Mouse (Mus musculus) gastrocnemius, adult 18-20 months (tissue): ENCODE data around the gene Rybp. TPM values are rescaled to one million over a fixed set of nuclear protein-coding genes. Genes with fewer than 3 reads are reported as not detected.

Experiments
- DNase-seq: peaks from one replicate; pipeline ENCODE4 v3.0.0; 2021; ENCODE audit warnings: low spot score
- total RNA-seq, 2 experiments: library from RNA; stranded (reverse); gene quantifications; 2 replicates each; pipeline ENCODE4 v1.2.3; 2021

The Rybp gene
- total RNA-seq, 2 experiments from 2014 or later = 5.8 to 9.2 TPM

DNA sequence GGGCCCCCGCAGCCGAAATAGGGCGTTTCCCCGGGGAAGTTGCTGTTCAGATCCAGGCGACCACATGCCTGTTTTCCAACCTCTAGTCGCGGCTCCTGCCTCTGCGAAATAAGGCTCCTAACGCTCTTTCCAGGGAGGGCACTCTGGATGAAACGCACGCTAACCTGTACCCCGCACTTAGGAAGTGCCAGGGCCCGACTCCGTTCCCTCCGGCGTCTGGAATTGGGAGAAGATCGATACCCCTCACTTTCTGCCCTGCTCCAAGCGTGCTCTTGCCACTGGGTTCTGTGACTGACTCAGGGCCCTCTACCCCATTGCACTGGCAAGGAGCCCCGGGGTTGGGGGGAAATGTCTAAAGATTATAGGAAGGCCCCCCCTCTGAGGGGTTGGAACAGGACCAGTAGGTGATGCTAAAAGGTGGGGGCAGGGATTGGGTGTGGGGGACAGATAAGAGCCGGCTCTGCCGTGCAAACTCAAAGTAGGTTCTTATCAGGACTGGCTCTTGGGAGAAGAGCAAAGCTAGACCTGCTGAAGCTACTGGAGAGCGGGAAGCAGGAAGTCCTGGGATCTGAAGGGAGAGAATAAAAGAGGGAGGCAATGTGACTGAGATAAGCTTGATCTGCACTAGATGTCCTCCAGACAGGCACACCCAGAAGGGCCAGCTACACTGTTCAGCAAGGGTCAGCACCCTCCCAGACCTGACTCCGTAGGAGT, 888 bp upstream of the Rybp start:
- peak; percentile 16 for DNase-seq

DNA sequence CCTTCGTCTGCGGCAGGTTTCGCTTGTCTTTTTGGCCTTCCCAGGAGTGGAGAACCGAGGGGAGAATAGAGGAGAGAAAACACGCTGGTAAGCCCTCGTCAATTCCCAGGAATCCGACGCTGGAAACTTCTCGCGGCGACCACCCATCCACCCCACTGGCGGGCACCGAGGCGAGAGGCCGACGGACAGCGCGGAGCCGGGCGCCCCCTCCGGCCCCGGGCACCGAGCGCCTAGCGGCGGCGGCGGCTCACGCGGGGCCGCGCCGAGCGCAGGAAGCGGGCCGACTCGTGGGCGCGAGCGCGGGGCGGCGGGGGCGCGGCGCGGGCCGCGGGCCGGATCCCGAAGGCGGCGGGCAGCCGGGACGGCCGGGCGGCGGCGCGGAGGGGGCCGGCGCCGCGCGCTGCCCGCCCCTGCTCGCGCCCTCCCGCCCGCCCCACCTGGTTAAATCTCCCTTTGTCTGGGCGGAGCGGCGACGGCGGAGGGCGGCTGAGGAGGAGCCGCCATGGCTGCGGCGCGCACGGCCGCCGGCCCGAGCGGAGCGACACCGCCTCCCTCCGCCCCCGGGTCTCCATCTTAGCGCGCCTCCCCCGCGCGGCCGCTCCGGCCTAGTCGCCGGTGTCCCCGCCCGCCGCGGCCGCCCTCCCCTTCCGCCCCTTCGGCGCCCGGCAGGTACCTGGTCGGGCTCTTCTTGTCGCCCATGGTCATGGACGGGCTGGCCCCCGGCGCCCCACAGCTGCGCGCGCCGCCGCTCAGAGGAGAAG, 532 bp downstream of the Rybp start:
- peak; percentile 65 for DNase-seq

DNA sequence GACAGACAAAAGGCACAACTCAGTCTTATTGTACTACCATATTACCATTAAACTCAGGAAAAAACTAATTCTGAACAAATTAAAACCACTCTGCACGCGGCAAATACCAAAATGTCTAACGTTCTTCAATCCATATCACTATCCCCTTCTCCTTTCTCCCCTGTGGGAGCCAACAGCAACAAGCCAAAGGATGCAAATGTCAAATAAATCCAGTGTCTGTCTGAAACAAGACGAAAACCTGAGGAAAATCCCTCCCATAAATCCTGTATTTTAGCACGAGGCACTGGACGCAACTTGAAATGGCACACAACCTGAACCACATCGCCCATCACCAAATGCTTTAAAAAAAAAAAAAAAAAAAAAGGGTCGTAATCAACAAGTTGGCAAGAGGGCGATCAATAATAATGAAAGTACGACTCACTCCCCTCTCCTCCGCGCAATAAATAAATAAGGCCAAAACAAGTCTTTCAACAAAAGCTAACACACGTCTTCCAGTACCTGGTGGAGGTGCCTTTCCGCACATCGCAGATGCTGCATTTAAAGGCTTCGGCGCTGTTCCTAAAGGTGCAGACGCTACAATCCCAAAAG, 1.2 kb downstream of the Rybp start:
- no peak for DNase-seq

DNA sequence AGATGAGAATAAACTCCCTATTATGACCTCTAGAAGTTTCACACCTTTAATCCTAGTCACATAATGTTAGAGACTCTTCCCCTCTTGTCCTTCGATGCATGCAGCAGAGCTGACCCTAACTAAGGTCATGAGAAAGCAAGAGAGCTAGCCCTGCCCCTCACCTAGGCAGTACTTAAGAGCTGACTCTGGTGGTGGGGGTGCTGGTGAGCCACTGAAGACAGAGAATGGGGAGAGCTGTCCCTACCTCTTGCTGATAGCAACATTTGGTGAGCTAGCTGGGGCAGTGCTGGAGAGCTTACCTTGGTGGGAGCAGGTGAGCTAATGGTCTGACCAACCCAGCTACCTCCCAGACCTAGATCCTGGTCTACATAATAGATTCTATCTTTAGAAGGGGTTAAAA, 8.4 kb downstream of the Rybp start:
- no peak for DNase-seq

DNA sequence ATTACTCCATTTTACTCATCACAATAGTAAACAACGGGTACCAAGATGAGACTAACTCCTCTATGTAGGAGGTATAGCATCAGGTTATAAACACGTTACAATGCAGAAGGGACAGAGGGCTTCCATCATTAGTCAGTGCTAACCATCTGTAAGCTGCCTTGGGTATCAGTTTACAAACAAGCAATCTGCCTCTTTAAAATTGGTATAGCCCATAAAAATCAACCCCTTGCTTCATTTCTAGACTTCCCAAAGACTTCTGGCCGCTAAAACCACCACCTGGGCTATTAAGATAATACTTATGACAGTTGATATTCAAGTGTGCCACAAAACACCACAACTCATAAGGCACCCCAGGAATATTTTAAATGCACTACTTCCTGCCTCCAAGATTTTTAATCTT, 10.9 kb downstream of the Rybp start:
- DNase-seq = no peak

DNA sequence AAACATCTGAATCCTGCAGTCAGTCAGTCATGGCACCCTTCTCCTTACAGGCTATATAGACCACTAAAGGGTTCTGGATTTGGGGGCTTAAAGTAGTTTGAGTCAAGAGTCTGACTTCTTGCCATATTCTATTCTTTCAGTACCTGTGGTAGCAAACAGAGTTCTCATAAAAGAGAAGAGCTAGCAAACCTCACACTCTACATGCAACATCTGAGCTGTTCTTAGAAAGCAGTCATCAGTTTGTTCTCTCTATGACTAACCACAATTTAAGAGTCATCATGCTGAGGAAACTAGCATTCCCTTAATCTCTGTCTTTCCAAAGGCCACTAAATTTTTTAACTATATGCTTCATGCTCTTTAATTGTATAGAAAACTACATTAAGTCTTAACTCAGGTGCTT, 11.6 kb downstream of the Rybp start:
- no peak for DNase-seq

DNA sequence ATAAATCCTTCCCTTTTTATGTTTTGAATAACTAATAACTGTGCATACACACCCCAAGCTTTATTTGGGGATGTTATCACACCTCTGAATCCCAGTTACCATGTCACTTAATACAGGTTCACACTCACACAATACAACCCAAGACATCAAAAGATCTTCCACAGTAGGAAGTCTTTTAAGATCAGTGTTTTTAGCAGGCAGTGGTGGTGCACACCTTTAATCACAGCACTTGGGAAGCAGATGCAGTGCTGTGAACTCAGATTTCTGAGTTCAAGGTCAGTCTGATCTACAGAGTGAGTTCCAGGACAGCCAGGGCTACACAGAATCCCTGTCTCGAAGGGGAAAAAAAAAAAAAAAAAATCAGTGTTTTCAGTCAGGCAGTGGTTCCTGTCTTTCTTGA, 13.7 kb downstream of the Rybp start:
- DNase-seq = no peak

DNA sequence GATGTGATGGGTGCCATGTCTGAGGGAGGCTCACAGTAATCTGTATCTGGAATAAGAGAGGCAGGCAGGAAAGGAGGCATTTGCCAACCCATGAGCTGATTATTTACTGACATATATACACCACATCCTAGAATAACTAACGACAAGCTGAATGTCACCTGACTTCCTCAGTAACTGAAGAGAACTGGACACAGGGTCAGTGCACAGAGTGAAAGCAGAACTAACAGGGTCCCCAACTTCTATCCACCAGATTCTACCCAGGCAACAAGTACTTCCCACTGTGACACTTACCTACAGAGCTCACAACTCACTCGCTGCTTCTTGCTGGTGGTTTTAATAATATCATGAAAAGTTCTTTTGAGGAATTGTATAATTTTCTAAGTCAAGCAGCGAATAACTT, 15.3 kb downstream of the Rybp start:
- no peak for DNase-seq

DNA sequence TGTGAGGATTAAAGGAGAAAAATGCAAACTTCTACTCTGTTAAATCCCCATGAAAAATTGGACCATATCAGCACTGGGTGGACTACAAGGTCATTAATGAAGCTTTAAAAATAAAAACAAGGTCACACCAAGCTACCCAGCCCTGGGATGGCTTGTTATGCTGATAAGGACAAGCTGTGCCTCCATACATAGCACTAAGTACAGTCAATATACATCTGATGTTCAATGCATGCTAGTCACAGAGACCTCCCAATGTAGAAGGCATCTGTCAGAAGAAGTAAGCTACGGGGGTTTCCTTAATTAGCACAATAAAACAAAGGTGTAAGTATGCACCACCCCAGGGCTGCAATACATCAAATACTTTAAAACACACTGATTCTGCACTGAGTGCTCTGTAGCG, 16.5 kb downstream of the Rybp start:
- no peak for DNase-seq

DNA sequence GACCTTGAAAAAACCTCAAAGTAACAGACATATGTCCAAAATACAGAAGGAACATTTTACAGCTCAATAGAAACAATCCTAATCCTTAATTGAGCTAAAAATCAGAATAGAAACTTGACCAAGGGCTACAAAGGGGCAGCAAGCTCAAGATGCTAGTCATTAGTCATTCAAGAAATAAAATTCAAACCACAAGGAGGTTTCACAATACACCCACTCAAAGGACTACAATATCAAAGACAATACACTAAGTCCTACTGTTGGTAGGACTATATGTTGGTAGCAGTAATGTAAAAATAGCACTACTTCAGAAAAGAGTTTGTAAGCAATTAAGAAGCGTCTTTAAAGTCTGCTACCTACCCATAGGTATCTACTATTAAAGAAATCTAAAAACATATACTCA, 27.7 kb downstream of the Rybp start:
- DNase-seq = no peak

DNA sequence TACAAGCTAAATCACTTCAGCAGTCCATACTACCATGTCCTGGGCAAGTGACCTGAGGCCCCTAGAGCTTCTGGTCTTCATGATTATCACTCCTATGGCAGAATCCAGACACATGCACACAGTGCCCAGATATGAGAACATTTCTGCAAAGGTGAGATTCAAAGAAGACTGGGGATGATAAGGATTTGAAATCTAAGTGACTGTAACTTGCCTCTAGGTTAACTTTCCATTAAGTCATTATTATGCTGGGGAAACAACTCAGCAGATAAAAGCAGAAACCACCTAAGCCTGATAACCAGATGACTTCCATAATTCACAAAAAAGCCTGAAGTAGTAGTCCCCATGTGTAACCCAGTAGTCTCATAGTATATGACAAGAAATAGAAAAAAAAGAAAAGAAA, 29.0 kb downstream of the Rybp start:
- no peak for DNase-seq

DNA sequence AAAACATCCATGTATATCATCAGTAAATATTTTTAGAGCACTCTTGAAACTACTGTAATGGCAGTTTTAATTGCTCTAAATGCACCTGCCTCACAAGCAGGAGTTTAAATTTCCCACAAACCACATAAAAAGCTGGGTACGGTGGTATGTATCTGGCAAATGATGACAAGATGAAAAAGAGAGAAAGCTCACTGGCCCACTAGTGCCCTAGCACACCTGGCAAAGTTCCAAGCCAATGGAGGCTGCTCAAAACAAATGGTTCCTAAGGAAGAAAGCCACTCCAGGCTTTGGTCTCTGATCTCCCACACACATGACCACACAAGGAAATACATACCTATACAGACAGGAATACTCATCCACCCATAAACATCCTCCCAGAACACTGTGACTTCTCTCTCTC, 31.9 kb downstream of the Rybp start:
- no peak for DNase-seq

DNA sequence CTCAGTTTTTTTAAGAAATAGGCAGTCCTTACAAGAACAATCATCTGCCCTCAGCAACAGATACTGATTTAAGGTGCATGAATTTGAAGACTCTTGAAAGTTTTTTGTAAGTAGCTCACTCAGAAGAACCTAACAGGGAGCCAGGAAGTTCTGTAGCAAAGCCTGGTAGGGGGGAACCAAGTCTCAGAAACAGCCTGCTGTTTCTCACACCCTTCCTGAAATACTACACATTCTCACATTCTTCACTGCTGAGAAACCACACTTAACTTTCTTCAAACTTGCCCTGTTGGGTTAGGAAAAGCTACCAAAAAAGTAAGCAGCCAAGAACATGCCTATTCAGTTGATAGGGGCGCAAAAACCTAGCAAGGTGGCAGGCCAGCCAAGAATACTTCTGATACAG, 32.6 kb downstream of the Rybp start:
- DNase-seq = no peak

DNA sequence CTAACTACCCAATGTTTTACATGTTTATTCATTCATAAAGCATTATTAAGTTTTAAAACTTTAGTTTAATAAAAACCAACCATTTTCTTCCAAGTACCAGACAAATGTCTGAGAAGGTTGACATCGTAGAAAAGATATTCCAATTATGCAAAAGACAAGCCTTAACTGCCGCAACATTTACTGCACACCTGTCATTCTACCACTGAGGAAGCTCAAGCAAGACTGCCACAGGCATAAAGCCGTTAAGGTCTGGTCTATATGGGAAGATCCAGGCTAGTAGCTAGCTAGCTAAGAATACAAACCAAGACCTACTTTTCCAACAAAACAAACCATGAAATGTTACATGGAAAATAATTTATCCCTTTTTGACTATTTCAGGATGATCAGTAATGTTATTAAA, 42.8 kb downstream of the Rybp start:
- DNase-seq = no peak

DNA sequence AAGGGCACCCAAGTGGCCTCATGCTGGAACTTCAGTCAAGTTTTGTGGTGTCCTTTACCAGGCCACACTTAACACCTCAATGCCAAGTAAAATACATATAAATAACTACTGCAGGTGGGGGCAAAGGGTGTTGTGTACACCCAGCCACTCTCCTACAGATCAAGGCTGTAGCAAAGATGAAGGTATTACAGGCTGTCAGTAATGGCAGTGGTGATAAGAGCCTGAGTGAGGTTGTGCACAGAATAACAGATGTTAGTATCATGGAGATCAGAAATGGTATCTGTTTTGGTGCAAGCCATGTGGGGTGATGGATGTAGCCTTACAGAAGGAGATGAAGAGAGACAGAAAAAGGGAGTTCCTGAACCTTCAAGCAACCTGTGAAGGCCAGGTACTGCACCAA, 52.2 kb downstream of the Rybp start:
- no peak for DNase-seq

DNA sequence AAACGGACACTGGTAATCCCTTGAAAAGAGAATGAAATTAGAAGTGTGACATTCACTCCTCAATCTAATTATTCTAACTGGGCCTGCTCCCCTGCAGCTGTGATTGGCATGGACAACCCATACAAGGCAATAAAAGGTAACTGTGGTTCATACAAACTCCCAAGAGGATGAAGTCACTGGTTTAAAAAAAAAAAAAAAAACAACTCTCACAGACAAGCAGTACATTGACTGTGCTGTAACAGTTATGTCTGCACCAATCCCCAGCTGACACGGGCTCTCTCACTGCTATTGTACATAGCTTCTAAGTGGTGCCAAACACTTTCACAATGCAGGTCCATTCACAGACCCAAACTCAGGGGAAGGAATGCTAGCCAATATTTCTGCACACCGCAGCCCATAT, 53.8 kb downstream of the Rybp start:
- no peak for DNase-seq

DNA sequence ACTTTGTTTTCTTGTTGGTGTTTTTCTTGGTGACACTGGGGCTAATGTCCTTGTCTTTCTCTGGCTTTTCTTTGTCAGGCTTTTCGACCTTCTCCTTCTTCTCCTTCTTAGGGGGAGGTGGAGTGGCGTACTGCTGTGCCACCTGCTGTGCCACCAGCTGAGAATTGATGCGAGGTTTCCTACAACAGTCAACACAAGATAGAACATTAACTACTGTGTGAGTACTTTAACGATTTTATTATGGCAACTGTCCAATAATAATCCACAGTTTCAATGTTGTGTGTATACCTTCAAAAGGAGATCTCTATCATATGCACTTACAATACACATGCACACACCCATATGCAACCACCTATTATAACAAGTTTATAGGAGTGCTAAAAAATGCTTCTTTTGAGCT, 54.2 kb downstream of the Rybp start:
- DNase-seq = no peak

DNA sequence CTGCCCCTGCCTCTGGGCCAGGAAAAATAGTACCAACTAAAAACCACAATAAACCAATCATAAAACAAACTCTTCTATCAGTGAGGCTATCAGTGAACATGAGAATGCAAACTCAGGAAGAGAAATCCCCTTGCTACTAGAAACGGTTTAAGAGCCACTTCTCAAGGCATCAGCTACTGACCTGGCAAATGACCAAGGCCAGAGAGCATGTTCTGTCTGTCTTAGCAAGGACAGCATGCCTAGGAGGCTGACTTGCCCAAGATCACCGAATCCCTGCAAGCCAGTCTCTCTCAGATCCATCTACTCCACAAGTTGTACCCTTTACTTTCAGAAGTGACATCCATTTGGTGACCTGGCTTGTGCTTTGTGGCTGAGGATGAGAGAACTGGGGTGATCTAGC, 61.1 kb downstream of the Rybp start:
- no peak for DNase-seq

DNA sequence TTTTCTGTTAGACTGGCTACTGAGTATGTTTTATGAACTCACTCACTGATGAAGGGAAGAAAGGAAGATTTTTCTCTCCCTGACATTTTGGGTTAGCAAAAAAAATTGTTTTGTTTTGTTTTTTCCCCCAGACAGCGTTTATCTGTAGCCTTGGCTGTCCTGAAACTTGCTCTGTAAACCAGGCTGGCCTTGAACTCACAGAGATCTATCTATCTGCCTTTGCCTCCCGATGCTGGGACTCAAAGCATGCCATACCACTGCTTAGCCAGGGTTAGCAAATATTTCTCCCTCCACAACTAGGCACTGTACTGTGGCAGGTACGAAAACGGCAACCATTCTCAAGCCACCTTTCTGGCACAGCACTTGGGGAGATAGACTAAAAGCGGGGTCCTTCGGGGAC, 63.4 kb downstream of the Rybp start:
- no peak for DNase-seq

DNA sequence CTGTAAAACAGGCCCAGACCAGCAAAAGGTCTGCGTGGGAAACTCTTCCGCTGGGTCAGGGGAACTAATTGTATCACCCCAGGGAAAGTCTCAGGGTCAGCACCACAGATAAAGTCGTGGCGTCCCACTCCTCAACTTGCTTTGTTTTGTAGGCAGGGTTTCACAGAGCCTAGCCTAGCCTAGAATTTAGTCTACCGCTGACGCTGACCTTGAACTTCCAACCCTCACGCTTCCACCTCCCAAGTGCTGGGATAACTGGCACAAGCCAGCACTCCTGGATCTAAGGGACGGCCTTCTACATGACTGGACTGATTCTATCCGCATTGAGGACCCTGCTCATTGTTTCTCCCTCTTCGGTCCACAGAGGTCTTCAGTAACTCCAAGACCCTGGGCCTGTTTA, 63.9 kb downstream of the Rybp start:
- DNase-seq = no peak

DNA sequence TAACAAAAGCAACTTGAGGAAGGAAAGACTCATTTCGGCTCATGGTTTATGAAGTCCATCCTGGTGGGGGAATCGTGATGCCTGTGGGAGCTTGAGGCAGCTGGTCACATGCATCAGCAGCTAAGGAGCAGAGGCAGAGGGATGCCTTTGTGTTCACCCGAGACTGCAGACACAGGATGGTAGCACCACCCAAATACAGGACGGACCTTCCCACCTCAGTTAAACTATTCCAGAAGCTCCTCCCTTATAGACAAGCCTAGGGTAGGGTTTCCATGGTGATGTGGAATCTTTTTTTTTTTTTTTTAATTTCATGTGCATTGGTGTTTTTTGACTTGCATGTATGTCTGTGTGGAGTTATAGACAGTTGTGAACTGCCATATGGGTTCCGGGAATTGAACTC, 64.4 kb downstream of the Rybp start:
- no peak for DNase-seq

DNA sequence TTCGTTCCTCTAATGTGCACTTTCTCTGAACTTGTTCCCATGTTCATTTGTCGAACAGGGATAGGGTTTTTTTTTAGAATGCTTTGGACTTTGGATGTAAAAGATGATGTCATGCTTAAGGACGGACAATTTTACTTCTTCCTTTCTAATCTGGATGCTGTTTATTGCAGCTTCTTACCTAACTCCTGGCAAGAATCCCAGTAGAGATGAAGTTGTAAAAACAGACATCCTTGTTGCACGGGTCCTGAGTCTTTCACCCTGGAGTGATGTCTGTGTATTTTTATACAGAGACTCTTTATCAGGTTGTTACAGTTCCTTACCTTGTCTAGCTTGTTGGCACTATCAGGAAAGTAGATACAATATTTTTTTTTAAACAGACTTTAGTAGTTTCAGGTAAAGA, 65.5 kb downstream of the Rybp start:
- DNase-seq = no peak

DNA sequence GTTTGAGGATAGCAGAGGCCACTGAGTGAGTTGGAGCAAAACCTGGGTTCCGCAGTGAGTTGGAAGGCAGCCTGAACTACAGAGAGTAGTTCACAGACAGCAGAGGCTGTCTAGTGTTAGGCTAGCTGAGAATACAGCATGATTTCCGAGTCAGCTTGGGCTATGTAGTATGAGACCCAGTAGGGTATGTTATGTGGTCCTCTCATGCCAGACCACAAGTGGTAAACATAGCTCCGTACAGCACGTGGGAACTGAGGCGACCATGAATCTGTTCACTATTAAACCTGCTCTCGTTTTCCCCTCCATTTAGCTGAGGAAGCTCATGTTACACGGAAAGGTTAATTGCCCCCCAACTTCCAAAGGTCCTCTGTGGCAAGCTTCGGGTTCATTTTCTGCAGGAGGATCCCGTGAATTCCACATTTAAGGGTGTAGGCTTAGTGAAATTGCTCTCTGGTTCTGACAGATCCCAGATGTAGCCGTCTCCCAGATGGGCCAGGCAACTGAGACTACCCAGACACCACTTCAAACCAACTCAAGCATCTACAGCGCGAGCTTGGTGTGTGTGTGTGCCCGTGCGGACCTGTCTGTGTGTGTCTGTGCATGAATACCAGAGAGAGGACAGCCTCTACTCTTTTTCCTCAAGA, 66.2 kb downstream of the Rybp start:
- DNase-seq = no peak
